Mouse (Mus musculus) liver, embryonic 14.5 days (tissue): ENCODE measurements around the gene Wwc1.

ENCODE experiments used
- CTCF ChIP-seq: IDR thresholded peaks from 2 replicates; pipeline ENCODE4 v1.5.1; 2016; ENCODE audit warnings: antibody characterized with exemption, low read depth, control low read depth
- EP300 ChIP-seq: IDR thresholded peaks from 2 replicates; pipeline ENCODE4 v1.6.1; 2016; ENCODE audit warnings: antibody characterized with exemption, low read depth

- no peak for TF ChIP-seq EP300
- TF ChIP-seq CTCF: no peak
These were observed 29.2 kb upstream of the Wwc1 start for GRCm38 (mm10) chr11:36009281-36010208.
